Mouse (Mus musculus) MEL (cell line): ENCODE data around the gene Wap. TPM values are rescaled to one million over a fixed set of nuclear protein-coding genes. Genes with fewer than 3 reads are reported as not detected.

Source experiments
- DNase-seq: peaks from one replicate; pipeline ENCODE4 v3.0.0; 2011; ENCODE audit warnings: low read depth, low spot score
- H3K27ac ChIP-seq: 2 replicates; pipeline ENCODE4 v1.5.1; 2012; ENCODE audit warnings: low read depth, mild to moderate bottlenecking, control low read depth, low read length, moderate library complexity; ENCODE audit not compliant: control insufficient read depth
- H3K27me3 ChIP-seq, 2 experiments: fragments of 150-350 bp in 1 of 2; sonication (generic) in 1 of 2; 2 replicates each; pipeline ENCODE4 v1.6.1; 2012; ENCODE audit warnings: low read length in 2 of 2, mild to moderate bottlenecking in 2 of 2, improper control_type of control experiment in 1 of 2, moderate library complexity in 1 of 2; ENCODE audit not compliant: insufficient read depth in 2 of 2, control insufficient read depth in 1 of 2
- H3K36me3 ChIP-seq, 2 experiments: 2 replicates each; pipeline ENCODE4 v1.6.1; 2012 to 2014; ENCODE audit warnings: low read length in 2 of 2, improper control_type of control experiment in 1 of 2, inconsistent platforms in 1 of 2, mild to moderate bottlenecking in 1 of 2; ENCODE audit not compliant: insufficient read depth in 2 of 2, control insufficient read depth in 1 of 2
- H3K4me1 ChIP-seq, 2 experiments: fragments of 150-350 bp in 1 of 2; sonication (generic) in 1 of 2; 2 replicates each; pipeline ENCODE4 v1.6.1; 2012; ENCODE audit warnings: low read length in 2 of 2, improper control_type of control experiment in 1 of 2, mild to moderate bottlenecking in 1 of 2; ENCODE audit not compliant: insufficient read depth in 2 of 2, control insufficient read depth in 1 of 2
- H3K4me3 ChIP-seq, 2 experiments: fragments of 150-350 bp in 1 of 2; sonication (generic) in 1 of 2; 2 replicates each; pipeline ENCODE4 v1.5.1; 2012; ENCODE audit warnings: low read depth in 2 of 2, low read length in 2 of 2, mild to moderate bottlenecking in 2 of 2, moderate library complexity in 2 of 2, control low read depth in 1 of 2, improper control_type of control experiment in 1 of 2; ENCODE audit not compliant: control insufficient read depth in 1 of 2, insufficient read depth in 1 of 2
- H3K79me2 ChIP-seq: 2 replicates; pipeline ENCODE4 v1.6.1; 2012; ENCODE audit warnings: mild to moderate bottlenecking, low read length, moderate library complexity; ENCODE audit not compliant: control insufficient read depth, poor library complexity, insufficient read depth
- H3K9ac ChIP-seq: 2 replicates; pipeline ENCODE4 v1.6.1; 2012; ENCODE audit warnings: low read depth, mild to moderate bottlenecking, control low read depth, low read length, moderate library complexity; ENCODE audit not compliant: control insufficient read depth, poor library complexity, severe bottlenecking
- H3K9me3 ChIP-seq: fragments of 150-350 bp; sonication (generic); replicated peaks from 2 replicates; pipeline ENCODE4 v1.6.1; 2012; ENCODE audit warnings: mild to moderate bottlenecking, low read length, improper control_type of control experiment, moderate library complexity; ENCODE audit not compliant: insufficient read depth
- BHLHE40 ChIP-seq: IDR thresholded peaks from 2 replicates; pipeline ENCODE4 v1.6.1; 2012; ENCODE audit warnings: low read depth, mild to moderate bottlenecking, inconsistent platforms, low read length, improper control_type of control experiment, borderline replicate concordance
- CHD1 ChIP-seq: IDR thresholded peaks from 2 replicates; pipeline ENCODE4 v1.6.1; 2012; ENCODE audit warnings: low read depth, mild to moderate bottlenecking, inconsistent platforms, low read length, improper control_type of control experiment
- CTCF ChIP-seq, 3 experiments: IDR thresholded peaks in 2 of 3; conservative IDR thresholded peaks in 1 of 3; 2 replicates each; pipeline ENCODE4 v1.5.1; 2011 to 2012; ENCODE audit warnings: low read length in 3 of 3, low read depth in 2 of 3, mild to moderate bottlenecking in 2 of 3, improper control_type of control experiment in 1 of 3, inconsistent platforms in 1 of 3, mixed read lengths in 1 of 3, moderate library complexity in 1 of 3; ENCODE audit not compliant: control insufficient read depth in 1 of 3, insufficient read depth in 1 of 3, poor library complexity in 1 of 3, severe bottlenecking in 1 of 3
- ELF1 ChIP-seq: IDR thresholded peaks from 2 replicates; pipeline ENCODE4 v1.6.1; 2014; ENCODE audit warnings: low read depth, mild to moderate bottlenecking, inconsistent platforms, low read length, improper control_type of control experiment, moderate library complexity
- EP300 ChIP-seq, 2 experiments: IDR thresholded peaks; 2 replicates each; pipeline ENCODE4 v1.6.1; 2011; ENCODE audit warnings: improper control_type of control experiment in 2 of 2, low read length in 2 of 2, low read depth in 1 of 2, mild to moderate bottlenecking in 1 of 2
- ETS1 ChIP-seq: IDR thresholded peaks from 2 replicates; pipeline ENCODE4 v1.6.1; 2012; ENCODE audit warnings: low read depth, mild to moderate bottlenecking, inconsistent platforms, low read length, improper control_type of control experiment, moderate library complexity
- GATA1 ChIP-seq: IDR thresholded peaks from 2 replicates; pipeline ENCODE4 v1.6.1; 2011; ENCODE audit warnings: low read depth, low read length, improper control_type of control experiment
- HCFC1 ChIP-seq: IDR thresholded peaks from 2 replicates; pipeline ENCODE4 v1.6.1; 2012; ENCODE audit warnings: low read depth, mild to moderate bottlenecking, inconsistent platforms, low read length, improper control_type of control experiment, moderate library complexity
- MEF2A ChIP-seq: IDR thresholded peaks from 2 replicates; pipeline ENCODE4 v1.6.1; 2014; ENCODE audit warnings: low read depth, mild to moderate bottlenecking, inconsistent platforms, low read length, improper control_type of control experiment; ENCODE audit not compliant: poor library complexity, insufficient replicate concordance, severe bottlenecking; ENCODE audit errors: extremely low read depth
- MXI1 ChIP-seq: IDR thresholded peaks from 2 replicates; pipeline ENCODE4 v1.6.1; 2011; ENCODE audit warnings: mild to moderate bottlenecking, low read depth, low read length, improper control_type of control experiment
- MYC ChIP-seq: IDR thresholded peaks from 2 replicates; pipeline ENCODE4 v1.6.1; 2011; ENCODE audit warnings: low read depth, mild to moderate bottlenecking, low read length, improper control_type of control experiment, moderate library complexity
- NELFE ChIP-seq: IDR thresholded peaks from 2 replicates; pipeline ENCODE4 v1.6.1; 2011; ENCODE audit warnings: low read depth, low read length, improper control_type of control experiment
- NRF1 ChIP-seq: IDR thresholded peaks from 2 replicates; pipeline ENCODE4 v1.6.1; 2014; ENCODE audit warnings: low read depth, mild to moderate bottlenecking, inconsistent platforms, low read length, improper control_type of control experiment, moderate library complexity; ENCODE audit not compliant: poor library complexity, insufficient read depth, severe bottlenecking
- POLR2A ChIP-seq, 2 experiments: IDR thresholded peaks; 2 replicates each; pipeline ENCODE4 v1.6.1; 2011 to 2012; ENCODE audit warnings: low read length in 2 of 2, mild to moderate bottlenecking in 2 of 2, control low read depth in 1 of 2, improper control_type of control experiment in 1 of 2, low read depth in 1 of 2, moderate library complexity in 1 of 2; ENCODE audit not compliant: control insufficient read depth in 1 of 2, insufficient read depth in 1 of 2, poor library complexity in 1 of 2
- POLR2AphosphoS5 ChIP-seq: IDR thresholded peaks from 2 replicates; pipeline ENCODE4 v1.6.1; 2012; ENCODE audit warnings: low read depth, borderline replicate concordance, mild to moderate bottlenecking, inconsistent platforms, low read length, moderate library complexity, mixed read lengths
- RCOR1 ChIP-seq: IDR thresholded peaks from 2 replicates; pipeline ENCODE4 v1.6.1; 2012; ENCODE audit warnings: low read depth, mild to moderate bottlenecking, inconsistent platforms, low read length, improper control_type of control experiment
- SIN3A ChIP-seq: IDR thresholded peaks from 2 replicates; pipeline ENCODE4 v1.6.1; 2012; ENCODE audit warnings: low read length, improper control_type of control experiment, inconsistent platforms
- SMC3 ChIP-seq: IDR thresholded peaks from 2 replicates; pipeline ENCODE4 v1.6.1; 2011; ENCODE audit warnings: low read depth, low read length, improper control_type of control experiment
- TCF12 ChIP-seq: IDR thresholded peaks from 2 replicates; pipeline ENCODE4 v1.6.1; 2014; ENCODE audit warnings: low read depth, mild to moderate bottlenecking, inconsistent platforms, low read length, improper control_type of control experiment, moderate library complexity
- UBTF ChIP-seq: IDR thresholded peaks from 2 replicates; pipeline ENCODE4 v1.6.1; 2012; ENCODE audit warnings: low read depth, mild to moderate bottlenecking, inconsistent platforms, low read length, improper control_type of control experiment, moderate library complexity, borderline replicate concordance; ENCODE audit not compliant: insufficient read depth
- USF2 ChIP-seq, 2 experiments: IDR thresholded peaks; 2 replicates each; pipeline ENCODE4 v1.6.1; 2011 to 2012; ENCODE audit warnings: improper control_type of control experiment in 2 of 2, low read length in 2 of 2, borderline replicate concordance in 1 of 2, inconsistent platforms in 1 of 2, low read depth in 1 of 2, mild to moderate bottlenecking in 1 of 2; ENCODE audit not compliant: insufficient read depth in 1 of 2
- polyA plus RNA-seq, 2 experiments: library from polyadenylated mRNA; stranded (reverse) in 1 of 2; unstranded in 1 of 2; fragments of >175 nt in 1 of 2; fragments of >200 nt in 1 of 2; gene quantifications; 2 replicates each; pipeline versions ENCODE4 v1.2.1 to v1.2.4; 2012; ENCODE audit warnings: low replicate concordance in 2 of 2, low read depth in 1 of 2; ENCODE audit not compliant: insufficient read length in 2 of 2, insufficient read depth in 1 of 2, missing spikeins in 1 of 2
- total RNA-seq: library from RNA; depleted of rRNA; stranded (reverse); fragments of 300-350 nt; gene quantifications from 2 replicates; pipeline ENCODE4 v1.2.3, GENCODE M21; 2012

The Wap gene
- total and polyA plus RNA-seq, 3 experiments: not detected

DNA sequence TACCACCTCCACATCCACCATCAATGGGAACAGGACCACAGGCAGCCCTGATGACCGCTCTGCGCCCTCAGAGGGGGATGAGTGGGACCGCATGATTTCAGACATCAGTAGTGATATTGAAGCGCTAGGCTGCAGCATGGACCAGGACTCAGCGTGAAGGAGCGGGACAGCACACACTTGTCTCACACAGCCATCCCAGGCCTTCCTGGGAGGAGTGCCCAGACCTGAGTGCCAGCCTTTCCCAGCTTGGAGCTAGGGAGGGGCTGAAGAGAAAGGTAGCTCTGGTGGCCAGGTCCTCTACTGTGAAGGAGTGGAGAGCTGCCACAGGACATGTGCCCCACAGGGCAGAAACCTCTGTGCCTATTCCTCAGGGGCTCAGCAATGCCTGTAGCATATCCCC is 42.2 kb downstream of the Wap start:
- H3K27ac ChIP-seq: no peak overlapping the region
- H3K9ac ChIP-seq: no peak overlapping the region
- H3K27me3 ChIP-seq: no peaks in the 10 kb centered on the region
- no peak for DNase-seq
- H3K79me2 ChIP-seq: no peaks in the 10 kb centered on the region
- no peak overlapping the region for H3K4me3 ChIP-seq
- TF ChIP-seq CTCF (IDR thresholded peaks at IDR 0.05 in 2 of 3, conservative IDR thresholded peaks at IDR 0.05 in 1 of 3; ENCODE audit: control insufficient read depth in 1 of 3, insufficient read depth in 1 of 3, low read depth in 2 of 3, low read length in 3 of 3, poor library complexity in 1 of 3, severe bottlenecking in 1 of 3) (no peak), SIN3A (no peak), TCF12 (no peak), ELF1 (no peak), EP300 (IDR thresholded peaks at IDR 0.05; ENCODE audit: low read depth in 1 of 2, low read length in 2 of 2) (no peak), SMC3 (no peak), MYC (no peak), MEF2A (no peak), ETS1 (no peak), GATA1 (no peak), UBTF (no peak), CHD1 (no peak), POLR2A (IDR thresholded peaks at IDR 0.05; ENCODE audit: control insufficient read depth in 1 of 2, insufficient read depth in 1 of 2, low read depth in 1 of 2, low read length in 2 of 2, poor library complexity in 1 of 2) (no peak), NELFE (no peak), HCFC1 (no peak), RCOR1 (no peak)
- TF ChIP-seq, all 39 proteins: peak for 0
- peaks cover 0 to 3% of the 10 kb centered on the region in 2 experiments; a peak in 1 of 4 replicates for H3K4me1 ChIP-seq
- H3K36me3 ChIP-seq: peaks cover under 1 to 16% of the 10 kb centered on the region in 2 experiments; a peak in 3 of 4 replicates
- H3K9me3 ChIP-seq: no peaks in the 10 kb centered on the region

DNA sequence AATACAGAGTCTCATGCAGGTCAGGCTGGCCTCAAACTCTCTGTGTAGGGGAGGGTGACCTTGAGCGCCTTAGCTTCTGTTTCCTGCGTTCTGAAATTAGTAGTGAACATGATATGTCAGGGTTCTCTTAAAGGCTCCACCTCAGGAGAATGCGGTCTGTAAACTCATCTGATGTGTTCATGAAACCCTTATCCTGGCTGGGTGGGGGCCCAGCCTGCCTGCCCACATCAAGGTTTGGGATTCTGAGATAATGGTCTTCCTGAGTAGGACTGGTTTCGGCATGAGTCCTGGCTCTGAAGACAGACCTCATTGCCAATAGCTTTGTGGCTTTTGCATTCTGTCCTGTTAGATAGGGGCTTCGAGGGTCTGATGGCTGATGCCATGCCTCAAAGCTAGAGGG is 43.1 kb downstream of the Wap start:
- H3K9me3 ChIP-seq: no peaks in the 10 kb centered on the region
- DNase-seq: no peak
- H3K9ac ChIP-seq: no peak overlapping the region
- peak overlapping the region; percentile 38 for H3K27ac ChIP-seq
- H3K4me1 ChIP-seq: peaks cover 0 to 8% of the 10 kb centered on the region in 2 experiments; a peak in 3 of 4 replicates
- H3K27me3 ChIP-seq: no peaks in the 10 kb centered on the region
- H3K4me3 ChIP-seq: no peak overlapping the region
- TF ChIP-seq SMC3: no peak
- no peak for TF ChIP-seq BHLHE40
- TF ChIP-seq MXI1: no peak
- no peak for TF ChIP-seq SIN3A
- TF ChIP-seq TCF12: 0 out of 2 replicates have a peak, but pooled peaks have one; percentile 14
- no peak for TF ChIP-seq CHD1
- TF ChIP-seq POLR2AphosphoS5: no peak
- peak in 1 of 2 experiments; percentile 33; a peak in 2 of 4 replicates for TF ChIP-seq EP300 (IDR thresholded peaks at IDR 0.05; ENCODE audit: low read depth in 1 of 2, low read length in 2 of 2)
- TF ChIP-seq ELF1: no peak
- no peak for TF ChIP-seq USF2 (IDR thresholded peaks at IDR 0.05; ENCODE audit: borderline replicate concordance in 1 of 2, insufficient read depth in 1 of 2, low read depth in 1 of 2, low read length in 2 of 2)
- TF ChIP-seq NRF1: no peak
- H3K79me2 ChIP-seq: no peaks in the 10 kb centered on the region
- H3K36me3 ChIP-seq: peaks cover 6 to 18% of the 10 kb centered on the region in 2 experiments
